Mouse (Mus musculus) hindbrain, embryonic 16.5 days (tissue): ENCODE data around the gene Wdr46. TPM values are rescaled to one million over a fixed set of nuclear protein-coding genes. Genes with fewer than 3 reads are reported as not detected.

Experiments
- ATAC-seq: fragments of 200-750 bp; cut with Nextera tagmentation; 2 replicates; pipeline ENCODE4 v1.8.0; 2017; ENCODE audit warnings: moderate TSS enrichment, moderate library complexity
- H3K27ac ChIP-seq: fragments of 300-500 bp; sonication (generic); 2 replicates; pipeline ENCODE4 v1.5.1; 2014; ENCODE audit warnings: low read depth, mild to moderate bottlenecking, control low read depth, low read length, moderate library complexity
- H3K27me3 ChIP-seq: fragments of 300-500 bp; sonication (generic); replicated peaks from 2 replicates; pipeline ENCODE4 v1.6.1; 2014; ENCODE audit warnings: low read length; ENCODE audit not compliant: control insufficient read depth, insufficient read depth
- H3K36me3 ChIP-seq: fragments of 300-500 bp; sonication (generic); 2 replicates; pipeline ENCODE4 v1.6.1; 2014; ENCODE audit warnings: mild to moderate bottlenecking, low read length, moderate library complexity, mixed read lengths; ENCODE audit not compliant: control insufficient read depth, insufficient read depth
- H3K4me1 ChIP-seq: fragments of 300-500 bp; sonication (generic); 2 replicates; pipeline ENCODE4 v1.6.1; 2014; ENCODE audit warnings: low read depth, low read length; ENCODE audit not compliant: control insufficient read depth, insufficient read depth
- H3K4me2 ChIP-seq: fragments of 300-500 bp; sonication (generic); 2 replicates; pipeline ENCODE4 v1.6.1; 2014; ENCODE audit warnings: mild to moderate bottlenecking, low read length, control low read depth, moderate library complexity
- H3K4me3 ChIP-seq: fragments of 300-500 bp; sonication (generic); 2 replicates; pipeline ENCODE4 v1.5.1; 2014; ENCODE audit warnings: mild to moderate bottlenecking, low read length, control low read depth, moderate library complexity
- H3K9ac ChIP-seq: fragments of 300-500 bp; sonication (generic); 2 replicates; pipeline ENCODE4 v1.6.1; 2014; ENCODE audit warnings: low read depth, mild to moderate bottlenecking, control low read depth, low read length, moderate library complexity
- H3K9me3 ChIP-seq: fragments of 300-500 bp; sonication (generic); 2 replicates; pipeline ENCODE4 v1.6.1; 2014; ENCODE audit warnings: mild to moderate bottlenecking, low read length, moderate library complexity; ENCODE audit not compliant: control insufficient read depth
- WGBS: fragments of 180-500 bp; shearing (Covaris S2); extraction: QIAGEN DNeasy Blood & Tissue Kit; methylation state at CpG from one replicate; pipeline ENCODE4 v1.1.7; 2014; 5-methylcytosine and 5-hydroxymethylcytosine counted together
- polyA plus RNA-seq: library from polyadenylated mRNA; unstranded; fragments of >200 nt; fragmentation: Nextera tagmentation; extraction: Ambion mirVana; gene quantifications from 2 replicates; pipeline ENCODE4 v1.2.1, GENCODE M21; 2015

Gene Wdr46
- polyA plus RNA-seq, 1 experiment from 2014 or later: 20.7 TPM

DNA sequence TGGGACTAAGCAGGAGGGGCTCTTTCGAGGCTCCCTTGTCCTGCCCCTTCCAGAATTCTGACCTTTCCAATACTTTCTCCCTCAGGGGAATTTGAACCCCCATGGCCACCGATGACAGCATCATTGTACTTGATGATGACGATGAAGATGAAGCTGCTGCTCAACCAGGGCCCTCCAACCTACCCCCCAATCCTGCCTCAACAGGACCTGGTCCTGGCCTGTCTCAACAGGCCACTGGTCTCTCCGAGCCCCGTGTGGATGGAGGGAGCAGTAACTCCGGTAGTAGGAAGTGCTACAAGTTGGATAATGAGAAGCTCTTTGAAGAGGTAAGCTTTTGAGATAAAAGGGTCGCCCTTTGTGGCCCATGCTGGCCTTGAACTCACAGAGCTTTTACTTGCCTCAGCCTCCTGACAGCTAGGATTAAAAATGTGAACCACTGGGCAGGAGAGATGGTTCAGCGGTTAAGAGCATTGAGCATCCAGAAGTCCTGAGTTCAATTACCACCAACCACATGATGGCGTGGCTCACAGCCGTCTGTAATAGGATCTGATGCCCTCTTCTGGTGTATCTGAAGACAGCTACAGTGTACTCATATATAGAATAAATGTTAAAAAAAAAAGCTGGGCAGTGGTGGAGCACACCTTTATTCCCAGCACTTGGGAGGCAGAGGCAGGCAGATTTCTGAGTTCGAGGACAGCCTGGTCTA, 30.0 kb upstream of the Wdr46 start:
- ATAC-seq: no peak
- Histone ChIP-seq H3K4me2 (peak overlapping the region; percentile 91), H3K4me3 (peak overlapping the region; percentile 91), H3K27ac (no peak overlapping the region), H3K36me3 (peaks cover 21% of the 10 kb centered on the region), H3K9me3 (no peaks in the 10 kb centered on the region), H3K4me1 (peaks cover 19% of the 10 kb centered on the region), H3K27me3 (no peaks in the 10 kb centered on the region), H3K9ac (peak overlapping the region; percentile 91)
- WGBS: 52% methylated on average over 11 of the region's 11 CpGs

DNA sequence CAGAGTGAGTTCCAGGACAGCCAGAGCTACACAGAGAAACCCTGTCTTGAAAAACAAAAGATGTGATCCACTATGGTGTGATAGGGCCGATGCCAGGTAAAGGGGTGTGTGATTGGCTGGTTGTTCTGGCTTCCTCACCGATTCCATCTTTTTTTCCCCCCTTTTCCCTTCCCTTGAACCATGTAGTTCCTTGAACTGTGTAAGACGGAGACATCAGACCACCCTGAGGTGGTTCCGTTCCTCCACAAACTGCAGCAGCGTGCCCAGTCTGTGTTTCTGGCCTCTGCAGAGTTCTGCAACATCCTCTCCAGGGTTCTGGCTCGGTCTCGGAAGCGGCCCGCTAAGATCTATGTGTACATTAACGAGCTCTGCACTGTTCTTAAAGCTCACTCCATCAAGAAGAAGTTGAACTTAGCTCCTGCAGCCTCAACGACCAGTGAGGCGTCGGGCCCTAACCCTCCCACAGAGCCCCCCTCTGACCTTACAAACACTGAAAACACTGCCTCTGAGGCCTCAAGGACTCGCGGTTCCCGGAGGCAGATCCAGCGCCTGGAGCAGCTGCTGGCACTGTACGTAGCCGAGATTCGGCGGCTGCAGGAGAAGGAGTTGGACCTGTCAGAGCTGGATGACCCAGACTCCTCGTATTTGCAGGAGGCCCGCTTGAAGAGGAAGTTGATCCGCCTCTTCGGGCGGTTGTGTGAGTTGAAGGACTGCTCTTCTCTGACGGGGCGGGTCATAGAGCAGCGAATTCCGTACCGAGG, 29.2 kb upstream of the Wdr46 start:
- peaks cover 19% of the 10 kb centered on the region for H3K4me1 ChIP-seq
- no peak for ATAC-seq
- WGBS: 91% methylated on average over 31 of the region's 31 CpGs
- H3K4me2 ChIP-seq: no peak overlapping the region
- no peaks in the 10 kb centered on the region for H3K27me3 ChIP-seq
- peaks cover 21% of the 10 kb centered on the region for H3K36me3 ChIP-seq
- H3K27ac ChIP-seq: no peak overlapping the region
- no peak overlapping the region for H3K9ac ChIP-seq
- no peaks in the 10 kb centered on the region for H3K9me3 ChIP-seq
- H3K4me3 ChIP-seq: no peak overlapping the region

DNA sequence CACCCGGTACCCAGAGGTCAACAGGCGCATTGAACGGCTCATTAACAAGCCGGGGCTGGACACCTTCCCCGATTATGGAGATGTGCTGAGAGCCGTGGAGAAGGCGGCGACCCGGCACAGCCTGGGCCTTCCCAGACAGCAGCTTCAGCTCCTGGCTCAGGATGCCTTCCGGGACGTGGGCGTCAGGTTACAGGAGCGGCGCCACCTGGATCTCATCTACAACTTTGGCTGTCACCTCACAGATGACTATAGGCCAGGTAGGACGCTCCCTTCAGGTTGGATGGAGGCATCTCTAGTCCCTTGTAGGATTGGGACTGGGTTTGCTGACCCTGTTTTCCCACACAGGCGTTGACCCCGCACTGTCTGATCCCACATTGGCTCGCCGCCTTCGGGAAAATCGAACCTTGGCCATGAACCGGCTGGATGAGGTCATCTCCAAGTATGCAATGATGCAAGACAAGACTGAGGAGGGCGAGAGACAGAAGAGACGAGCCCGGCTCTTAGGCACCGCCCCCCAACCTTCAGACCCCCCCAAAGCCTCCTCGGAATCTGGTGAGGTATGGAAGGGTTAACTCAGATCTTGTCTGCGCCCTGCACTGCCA, 28.5 kb upstream of the Wdr46 start:
- no peak for ATAC-seq
- no peaks in the 10 kb centered on the region for H3K27me3 ChIP-seq
- no peak overlapping the region for H3K27ac ChIP-seq
- no peak overlapping the region for H3K9ac ChIP-seq
- WGBS: 93% methylated on average over 28 of the region's 28 CpGs
- no peaks in the 10 kb centered on the region for H3K9me3 ChIP-seq
- no peak overlapping the region for H3K4me2 ChIP-seq
- peaks cover 21% of the 10 kb centered on the region for H3K36me3 ChIP-seq
- peaks cover 24% of the 10 kb centered on the region for H3K4me1 ChIP-seq
- no peak overlapping the region for H3K4me3 ChIP-seq

DNA sequence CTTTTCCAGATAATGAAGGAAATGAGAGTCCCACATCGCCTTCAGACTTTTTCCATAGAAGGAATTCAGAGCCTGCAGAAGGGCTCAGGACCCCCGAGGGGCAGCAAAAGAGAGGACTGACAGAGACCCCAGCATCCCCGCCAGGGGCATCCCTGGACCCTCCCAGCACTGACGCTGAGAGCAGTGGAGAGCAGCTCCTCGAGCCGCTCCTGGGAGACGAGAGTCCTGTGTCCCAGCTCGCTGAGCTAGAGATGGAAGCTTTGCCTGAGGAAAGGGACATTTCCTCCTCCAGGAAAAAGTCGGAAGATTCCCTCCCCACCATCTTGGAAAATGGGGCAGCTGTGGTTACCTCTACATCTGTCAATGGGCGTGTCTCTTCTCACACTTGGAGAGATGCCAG, 27.2 kb upstream of the Wdr46 start:
- H3K4me2 ChIP-seq: no peak overlapping the region
- H3K27ac ChIP-seq: no peak overlapping the region
- WGBS: 88% methylated on average over 10 of the region's 10 CpGs
- peaks cover 21% of the 10 kb centered on the region for H3K4me1 ChIP-seq
- H3K4me3 ChIP-seq: no peak overlapping the region
- H3K36me3 ChIP-seq: peaks cover 21% of the 10 kb centered on the region
- H3K9ac ChIP-seq: no peak overlapping the region
- no peak for ATAC-seq
- no peaks in the 10 kb centered on the region for H3K9me3 ChIP-seq
- H3K27me3 ChIP-seq: no peaks in the 10 kb centered on the region

DNA sequence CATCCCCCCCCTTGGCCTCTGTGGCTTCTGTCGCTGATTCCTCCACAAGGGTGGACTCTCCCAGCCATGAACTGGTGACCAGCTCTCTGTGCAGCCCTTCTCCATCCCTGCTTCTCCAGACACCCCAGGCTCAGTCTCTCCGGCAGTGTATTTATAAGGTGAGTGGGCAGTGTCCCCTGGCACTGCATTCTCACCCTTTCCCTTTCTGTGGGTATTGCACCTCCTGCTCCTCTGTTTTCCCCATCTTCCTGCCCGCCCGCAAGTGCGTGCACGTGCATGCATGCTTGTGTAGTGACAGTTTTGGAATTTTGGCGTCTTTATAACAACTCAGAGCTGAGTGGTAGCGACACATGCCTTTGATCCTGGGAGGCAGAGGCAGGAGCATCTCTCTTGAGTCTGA, 26.6 kb upstream of the Wdr46 start:
- Histone ChIP-seq H3K4me1 (peaks cover 23% of the 10 kb centered on the region), H3K4me3 (no peak overlapping the region), H3K27me3 (0 out of 2 replicates have a peak, but pooled peaks cover 3% of the 10 kb centered on the region), H3K9me3 (no peaks in the 10 kb centered on the region), H3K36me3 (peaks cover 21% of the 10 kb centered on the region), H3K9ac (no peak overlapping the region), H3K27ac (no peak overlapping the region), H3K4me2 (no peak overlapping the region)
- no peak for ATAC-seq
- WGBS: 93% methylated on average over 8 of the region's 8 CpGs

DNA sequence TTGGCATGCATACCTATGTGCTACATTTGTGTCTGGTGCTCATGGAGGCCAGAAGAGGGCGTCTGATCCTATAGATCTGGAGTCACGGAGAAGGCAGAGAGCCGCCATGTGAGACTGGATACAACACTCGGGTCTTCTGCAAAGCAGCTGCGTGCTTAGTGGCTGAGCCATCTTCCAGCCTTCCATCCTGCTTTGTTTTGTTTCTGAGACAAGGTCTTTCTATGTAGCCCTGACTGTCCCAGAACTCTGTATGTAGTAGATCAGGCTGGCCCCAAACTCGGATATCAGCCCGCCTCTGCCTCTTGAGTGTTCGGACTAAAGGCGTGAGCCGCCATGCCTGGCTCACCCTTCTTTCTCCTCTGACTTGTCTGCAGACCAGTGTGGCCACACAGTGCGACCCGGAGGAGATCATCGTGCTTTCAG, 25.5 kb upstream of the Wdr46 start:
- ATAC-seq: no peak
- Histone ChIP-seq H3K9ac (no peak overlapping the region), H3K27ac (no peak overlapping the region), H3K9me3 (no peaks in the 10 kb centered on the region), H3K4me1 (peaks cover 31% of the 10 kb centered on the region), H3K4me2 (peak overlapping the region; percentile 57), H3K27me3 (0 out of 2 replicates have a peak, but pooled peaks cover 3% of the 10 kb centered on the region), H3K36me3 (peaks cover 21% of the 10 kb centered on the region), H3K4me3 (no peak overlapping the region; the same call in 1 of the 2 replicates)
- 66% methylated on average over 13 of the region's 13 CpGs for WGBS

DNA sequence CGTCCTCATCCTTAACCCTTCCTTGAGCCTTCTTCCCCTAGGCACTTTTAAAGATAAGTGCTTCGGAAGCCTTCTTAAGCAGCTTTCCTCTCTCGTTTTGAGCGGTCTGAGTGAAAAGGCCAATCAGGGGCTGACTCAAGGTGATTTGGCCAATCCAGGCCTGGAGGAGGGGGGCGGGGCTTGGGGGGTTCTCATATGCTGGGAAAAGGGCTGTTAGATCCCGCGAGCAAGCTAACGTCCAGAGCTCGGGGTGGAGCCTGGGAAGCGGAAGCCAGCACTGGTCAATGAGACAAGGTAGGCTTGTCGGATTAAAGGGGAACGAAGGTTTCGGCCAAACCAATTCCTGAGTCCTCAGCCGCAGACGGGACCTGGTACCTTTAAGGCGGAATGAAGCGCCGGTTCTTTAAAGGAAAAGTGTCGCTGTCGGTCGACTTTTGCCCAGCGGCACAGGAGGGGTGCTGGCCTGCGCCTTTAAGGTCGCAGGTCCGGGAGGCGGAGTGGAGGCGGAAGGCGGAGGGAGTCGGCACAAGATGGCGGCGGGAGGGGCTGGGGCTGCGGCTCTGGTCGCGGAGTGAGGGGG, 24.7 kb upstream of the Wdr46 start, which contains the start of the genes Tapbp and Zbtb22:
Gene Tapbp (plus strand): TSS at position 229 of the 580 bp plus-strand sequence.
Gene Zbtb22 (plus strand): TSS at position 234 of the 580 bp plus-strand sequence.
- peak within 1 kb of the TSS; percentile 57 for H3K4me2 ChIP-seq
- peak within 1 kb of the TSS; percentile 87 for H3K27ac ChIP-seq
- 0 out of 2 replicates have a peak, but pooled peaks cover 3% of the 10 kb centered on the region for H3K27me3 ChIP-seq
- H3K9me3 ChIP-seq: no peaks in the 10 kb centered on the region
- peak; percentile 92 for ATAC-seq
- H3K4me3 ChIP-seq: peak within 1 kb of the TSS; percentile 60
- H3K4me1 ChIP-seq: peaks cover 30% of the 10 kb centered on the region
- WGBS: under 1% methylated on average over 31 of the region's 34 CpGs
- peak within 1 kb of the TSS; percentile 75 for H3K9ac ChIP-seq
- peaks cover 21% of the 10 kb centered on the region for H3K36me3 ChIP-seq

DNA sequence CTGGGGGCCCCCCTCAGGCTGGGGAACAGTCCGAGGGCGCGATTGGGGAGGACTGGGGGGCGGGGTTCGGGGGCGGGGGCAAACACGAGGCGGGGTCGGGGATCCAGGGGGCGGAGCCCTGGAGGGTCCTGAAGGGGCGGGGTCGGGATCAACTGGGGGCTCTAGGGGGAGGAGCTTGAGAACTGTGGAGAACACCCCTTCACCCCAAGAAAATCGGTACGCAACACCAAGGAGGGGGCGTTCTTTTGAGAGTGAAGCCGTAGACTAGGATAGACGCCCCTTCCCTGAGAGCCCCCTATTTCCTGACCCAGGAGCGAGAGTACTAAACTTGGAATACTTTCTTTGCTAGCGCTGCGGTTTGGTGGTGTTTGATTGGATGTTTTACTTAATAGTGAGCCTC, 24.2 kb upstream of the Wdr46 start:
- ATAC-seq: peak; percentile 2
- H3K4me1 ChIP-seq: peaks cover 30% of the 10 kb centered on the region

More for the DNA sequence above, 24.2 kb upstream of the Wdr46 start:
- Histone ChIP-seq H3K9ac (peak overlapping the region; percentile 75), H3K36me3 (peaks cover 21% of the 10 kb centered on the region), H3K27ac (peak overlapping the region; percentile 87), H3K27me3 (0 out of 2 replicates have a peak, but pooled peaks cover 3% of the 10 kb centered on the region), H3K4me2 (peak overlapping the region; percentile 57), H3K9me3 (no peaks in the 10 kb centered on the region), H3K4me3 (peak overlapping the region; percentile 60)
- WGBS: under 1% methylated on average over 20 of the region's 20 CpGs
